Mouse (Mus musculus): Measurements from ENCODE around the gene Ypel4. TPM values are rescaled to one million over a fixed set of nuclear protein-coding genes. Genes with fewer than 3 reads are reported as not detected.

Gene Ypel4
- polyA plus RNA-seq, 1 experiment from 2014 or later, result 11.6 TPM

- DNase-seq (ENCODE audit: low read depth, low spot score) (peak; percentile 95), ATAC-seq (peak; percentile 82)
- in situ Hi-C loops (cut with MboI; ENCODE audit: low pct_unique_long_range_greater_than_20kb), result no loop called here
- ChIA-PET POLR2A (interaction anchor here (1.6 kb wide), 1 partner anchor 11 kb away, joined by 5 read pairs; no protein-coding TSS in a partner anchor), CTCF (no interaction called here)
- no peaks in the 10 kb centered on the region for H3K27me3 ChIP-seq
- no peak for TF ChIP-seq CTCF (IDR thresholded peaks at IDR 0.05)
Observed at GRCm38 (mm10) chr2:84714811-84715561, 18.9 kb upstream of the Ypel4 start, which contains the start of gene Zdhhc5. Gene Zdhhc5, minus strand, starts transcription at chr2:84715180.

DNA sequence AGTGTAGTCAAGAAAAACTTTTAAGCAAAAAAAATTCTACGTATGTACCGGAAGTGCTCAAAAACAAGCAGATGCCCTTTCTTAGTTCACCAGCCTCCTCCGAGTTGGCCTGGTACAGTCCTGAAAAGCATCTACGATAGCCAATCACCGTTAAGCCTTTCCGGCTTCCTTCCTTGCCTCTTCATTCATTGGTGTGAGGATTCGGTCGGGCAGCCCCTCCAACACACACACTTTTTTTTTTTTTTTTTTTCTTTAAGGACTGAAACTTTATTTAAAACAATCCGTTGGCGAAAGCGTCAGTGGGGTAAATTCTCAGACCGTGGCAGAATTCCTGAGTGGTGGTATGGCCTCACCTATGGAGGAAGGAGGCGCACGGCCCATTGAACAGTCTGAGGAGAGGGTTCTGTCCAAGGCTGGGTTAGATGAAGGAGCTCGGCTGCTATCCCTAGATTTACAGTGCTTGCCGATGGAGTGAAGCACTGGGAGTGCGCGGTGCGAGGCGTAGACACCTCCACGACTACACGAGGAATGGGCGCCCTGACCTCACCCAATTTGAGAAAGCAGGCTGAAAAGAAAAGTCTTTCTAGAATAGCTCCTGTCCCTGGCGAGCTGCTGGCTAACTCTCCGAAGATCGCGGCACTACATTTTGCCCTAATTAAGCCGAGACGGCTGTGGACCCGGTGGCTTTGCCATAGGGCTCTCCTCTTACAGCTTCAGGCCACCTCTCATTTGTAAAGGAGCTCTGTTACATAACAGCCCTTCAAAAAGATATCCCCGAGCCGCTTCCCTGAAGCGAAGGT is 18.1 kb upstream of the Ypel4 start:
- POLR2A ChIA-PET, result interaction anchor here (0.5 to 1.6 kb wide), 2 partner anchors 11 to 38 kb away, joined by 3 to 4 read pairs; no protein-coding TSS in a partner anchor
- no peak for DNase-seq (ENCODE audit: low read depth, low spot score)

DNA sequence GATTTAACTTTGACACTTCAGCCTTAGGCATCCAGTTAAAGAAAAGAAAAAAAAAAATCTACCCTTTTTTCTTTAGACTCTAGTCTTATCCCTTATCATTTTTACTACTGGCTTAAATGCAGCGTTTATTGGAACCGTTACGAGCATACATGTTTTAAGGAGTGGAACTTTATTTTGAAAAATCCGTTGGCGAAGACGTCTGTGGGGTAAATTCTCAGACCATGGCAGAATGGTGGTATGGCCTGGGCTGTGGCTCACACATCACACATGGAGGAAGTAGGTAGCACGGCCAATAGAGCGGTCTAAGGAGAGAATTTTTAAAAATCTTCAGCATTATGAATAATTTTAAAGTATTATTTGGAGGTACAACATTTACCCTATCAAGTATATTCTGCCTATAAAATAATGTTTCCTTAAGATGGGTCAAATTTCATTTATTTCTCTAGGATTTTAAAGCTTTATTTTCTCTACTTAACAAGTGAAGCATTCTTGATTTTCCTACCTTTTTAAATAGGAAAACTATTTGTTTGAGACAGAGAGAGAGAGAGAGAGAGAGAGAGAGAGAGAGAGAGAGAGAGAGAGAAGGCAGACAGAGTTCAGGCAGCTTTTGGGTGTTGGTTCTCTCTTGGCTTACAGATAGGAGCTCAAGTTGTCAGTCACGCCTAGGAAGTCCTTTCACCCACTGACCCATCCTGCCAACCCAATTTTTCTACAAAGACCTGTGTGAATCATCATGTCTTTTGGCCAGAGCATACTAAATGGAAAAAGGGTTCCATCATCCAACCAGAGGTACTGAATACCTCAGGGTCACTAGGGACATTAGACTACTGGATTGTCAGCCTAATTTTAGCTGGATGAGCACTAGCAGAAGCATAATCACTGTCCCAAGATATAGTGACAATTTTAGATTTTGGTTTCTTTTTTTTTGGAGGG is 17.2 kb upstream of the Ypel4 start:
- TF ChIP-seq CTCF (IDR thresholded peaks at IDR 0.05), result no peak
- no peaks in the 10 kb centered on the region for H3K27me3 ChIP-seq
- ATAC-seq, result no peak
- ChIA-PET POLR2A (interaction anchor here (0.5 to 1.6 kb wide), 4 partner anchors 10 to 1101 kb away, joined by 3 to 4 read pairs (median 3); no protein-coding TSS in a partner anchor), CTCF (interaction anchor here (0.9 kb wide), 1 partner anchor 42 kb away, joined by 4 read pairs; no protein-coding TSS in a partner anchor)
- no peak for DNase-seq (ENCODE audit: low read depth, low spot score)
- in situ Hi-C loops (cut with MboI; ENCODE audit: low pct_unique_long_range_greater_than_20kb), result no loop called here

More for the DNA sequence above, 18.1 kb upstream of the Ypel4 start:
- ATAC-seq, result peak; percentile 98
- no peak for TF ChIP-seq CTCF (IDR thresholded peaks at IDR 0.05)
- in situ Hi-C loops (cut with MboI; ENCODE audit: low pct_unique_long_range_greater_than_20kb), result no loop called here
- H3K27me3 ChIP-seq, result no peaks in the 10 kb centered on the region
- CTCF ChIA-PET, result interaction anchor here (0.9 kb wide), 1 partner anchor 43 kb away, joined by 4 read pairs; no protein-coding TSS in a partner anchor

DNA sequence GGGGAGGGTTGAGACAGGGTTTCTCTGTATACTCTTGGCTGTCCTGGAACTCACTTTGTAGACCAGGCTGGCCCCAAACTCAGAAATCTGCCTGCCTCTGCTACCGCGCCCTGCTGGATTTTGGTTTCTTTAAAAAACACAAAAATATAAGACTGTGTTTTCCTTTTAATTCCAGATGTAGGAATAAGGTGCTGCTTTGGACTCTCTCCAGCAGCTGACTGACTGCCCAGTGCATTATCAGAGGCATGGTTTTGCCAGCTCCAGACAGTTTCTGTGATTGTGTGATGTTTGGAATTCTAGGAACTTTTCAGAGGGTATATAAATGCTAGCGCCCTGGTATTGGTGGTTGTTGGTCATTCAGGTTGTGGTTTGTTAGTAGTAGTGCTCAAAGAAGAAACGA is 16.5 kb upstream of the Ypel4 start:
- no peak for DNase-seq (ENCODE audit: low read depth, low spot score)
- ChIA-PET CTCF (no interaction called here), POLR2A (interaction anchor here (0.6 to 1.6 kb wide), 2 partner anchors 9 to 1102 kb away, joined by 3 to 4 read pairs; no protein-coding TSS in a partner anchor)
- H3K27me3 ChIP-seq, result no peaks in the 10 kb centered on the region
- in situ Hi-C loops (cut with MboI; ENCODE audit: low pct_unique_long_range_greater_than_20kb), result no loop called here
- TF ChIP-seq CTCF (IDR thresholded peaks at IDR 0.05), result no peak
- ATAC-seq, result no peak

DNA sequence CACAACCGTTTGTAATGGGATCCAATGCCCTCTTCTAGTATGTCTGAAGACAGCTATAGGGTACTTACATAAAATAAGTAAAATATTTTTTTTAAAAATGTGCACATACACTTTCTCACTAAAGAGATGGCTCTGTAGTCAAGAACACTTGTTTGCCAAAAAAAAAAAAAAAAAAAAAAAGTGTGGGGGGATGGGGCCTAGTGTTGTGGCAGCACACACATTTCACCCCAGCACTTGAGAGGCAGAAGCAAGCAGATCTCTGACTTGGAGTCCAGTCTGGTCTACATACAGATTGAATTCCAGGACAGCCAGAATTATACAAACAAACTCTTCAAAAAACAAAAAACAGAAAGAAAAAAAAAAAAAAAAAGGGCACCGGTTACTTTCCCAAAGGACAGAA is 13.1 kb upstream of the Ypel4 start:
- in situ Hi-C loops (cut with MboI; ENCODE audit: low pct_unique_long_range_greater_than_20kb), result no loop called here
- ChIA-PET POLR2A (interaction anchor here (1.6 kb wide), 1 partner anchor 14 kb away, joined by 5 read pairs; no protein-coding TSS in a partner anchor), CTCF (no interaction called here)
- no peak for ATAC-seq
- DNase-seq (ENCODE audit: low read depth, low spot score), result no peak
- no peak for TF ChIP-seq CTCF (IDR thresholded peaks at IDR 0.05)
- no peaks in the 10 kb centered on the region for H3K27me3 ChIP-seq

DNA sequence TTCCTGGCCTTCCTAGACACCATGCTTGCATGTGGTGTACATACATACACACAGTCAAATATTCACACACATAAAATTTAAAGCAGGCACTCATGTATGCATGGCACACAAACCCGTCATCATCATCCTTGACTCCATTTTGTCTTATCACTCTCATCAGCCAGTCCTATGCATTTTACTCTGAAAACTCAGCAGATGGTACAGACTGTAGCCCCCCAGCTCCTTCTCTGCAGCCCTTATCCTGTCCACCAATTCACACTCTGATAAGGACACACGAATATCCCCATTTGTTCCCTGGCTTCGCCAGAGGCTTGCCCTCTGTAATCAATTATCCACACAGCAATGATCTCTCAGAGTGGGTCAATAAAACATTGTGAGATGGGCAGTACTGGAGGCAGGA is 12.7 kb upstream of the Ypel4 start:
- H3K27me3 ChIP-seq, result no peaks in the 10 kb centered on the region
- TF ChIP-seq CTCF (IDR thresholded peaks at IDR 0.05), result no peak
- ChIA-PET CTCF (no interaction called here), POLR2A (interaction anchor here (1.6 kb wide), 1 partner anchor 14 kb away, joined by 5 read pairs; no protein-coding TSS in a partner anchor)
- no peak for DNase-seq (ENCODE audit: low read depth, low spot score)
- in situ Hi-C loops (cut with MboI; ENCODE audit: low pct_unique_long_range_greater_than_20kb), result no loop called here
- no peak for ATAC-seq

DNA sequence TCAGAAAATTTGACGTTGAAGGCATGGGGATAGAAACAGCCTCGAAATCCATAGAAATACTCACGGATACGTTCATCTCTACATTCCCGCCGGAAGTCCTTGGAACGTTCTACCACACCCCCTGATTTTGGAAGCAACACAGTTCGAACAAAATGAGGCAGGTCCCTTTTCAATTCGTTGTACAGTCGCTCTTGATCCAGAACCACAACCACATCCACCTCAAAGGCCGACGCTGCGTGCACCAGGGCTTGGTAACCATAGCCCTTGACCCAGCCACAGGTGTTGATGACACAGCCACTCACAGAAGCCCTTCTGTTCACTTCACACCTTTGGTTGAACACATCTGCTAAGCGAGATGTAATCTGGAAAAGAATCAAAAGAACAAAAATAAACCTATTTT is 10.0 kb upstream of the Ypel4 start:
- DNase-seq (ENCODE audit: low read depth, low spot score) (no peak), ATAC-seq (no peak)
- H3K27me3 ChIP-seq, result no peaks in the 10 kb centered on the region
- ChIA-PET POLR2A (interaction anchor here (0.5 kb wide), 1 partner anchor 50 kb away, joined by 3 read pairs; no protein-coding TSS in a partner anchor), CTCF (interaction anchor here (0.6 kb wide), 1 partner anchor 19 kb away, joined by 3 read pairs; no protein-coding TSS in a partner anchor)
- TF ChIP-seq CTCF (IDR thresholded peaks at IDR 0.05), result no peak
- in situ Hi-C loops (cut with MboI; ENCODE audit: low pct_unique_long_range_greater_than_20kb), result no loop called here

DNA sequence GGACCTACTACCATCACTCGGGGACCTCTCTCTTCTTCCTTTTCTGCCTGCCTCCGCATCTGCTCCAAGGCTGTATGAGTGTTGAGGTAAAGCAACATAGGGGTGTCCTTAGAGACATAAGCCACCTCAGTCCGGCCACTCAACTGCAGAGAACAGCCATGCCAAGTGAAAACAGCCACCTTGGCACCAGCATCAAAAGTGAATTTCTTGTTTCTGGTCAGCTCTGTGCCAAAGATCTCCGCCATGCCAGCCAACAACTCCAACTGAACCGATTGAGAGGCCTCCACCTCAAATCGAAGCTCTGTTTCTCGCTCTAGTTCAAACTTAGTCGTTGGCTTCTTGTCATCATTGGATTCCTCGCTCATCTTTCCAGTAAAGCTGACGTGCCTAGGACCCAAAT is 8.1 kb upstream of the Ypel4 start:
- ChIA-PET CTCF (no interaction called here), POLR2A (interaction anchor here (1.3 kb wide), 1 partner anchor 8 kb away, joined by 3 read pairs; the partner anchor contains the start of gene Ypel4)
- ATAC-seq (no peak), DNase-seq (ENCODE audit: low read depth, low spot score) (no peak)
- no peaks in the 10 kb centered on the region for H3K27me3 ChIP-seq
- no peak for TF ChIP-seq CTCF (IDR thresholded peaks at IDR 0.05)
- in situ Hi-C loops (cut with MboI; ENCODE audit: low pct_unique_long_range_greater_than_20kb), result no loop called here

- ChIA-PET CTCF (no interaction called here), POLR2A (interaction anchor here (0.8 to 1.6 kb wide), 4 partner anchors 7 to 17 kb away, joined by 3 to 7 read pairs (median 4); partner anchors contain the start of genes Gm19426 and Ypel4)
- no peak for TF ChIP-seq CTCF (IDR thresholded peaks at IDR 0.05)
- H3K27me3 ChIP-seq, result no peaks in the 10 kb centered on the region
- DNase-seq (ENCODE audit: low read depth, low spot score) (no peak), ATAC-seq (no peak)
- in situ Hi-C loops (cut with MboI; ENCODE audit: low pct_unique_long_range_greater_than_20kb), result no loop called here
Observed at GRCm38 (mm10) chr2:84726716-84727115, 7.1 kb upstream of the Ypel4 start.
